Mouse (Mus musculus) limb, embryonic 14.5 days (tissue): ENCODE measurements around the gene Sppl2a. TPM values are rescaled to one million over a fixed set of nuclear protein-coding genes. Genes with fewer than 3 reads are reported as not detected.

Experiments used
- ATAC-seq: fragments of 200-750 bp; cut with Nextera tagmentation; 2 replicates; pipeline ENCODE4 v1.8.0; 2017; ENCODE audit warnings: low read depth, moderate number of reproducible peaks, moderate TSS enrichment; ENCODE audit not compliant: low FRiP score
- DNase-seq: peaks from one replicate; pipeline ENCODE4 v3.0.0-alpha.2; 2015; ENCODE audit warnings: low spot score
- H3K27ac ChIP-seq: fragments of 300-500 bp; sonication (generic); replicated peaks from 2 replicates; pipeline ENCODE4 v1.5.1; 2014; ENCODE audit warnings: low read depth, mild to moderate bottlenecking, low read length, moderate library complexity, mixed read lengths
- H3K27me3 ChIP-seq: fragments of 300-500 bp; sonication (generic); 2 replicates; pipeline ENCODE4 v1.6.1; 2014; ENCODE audit warnings: low read length, mixed read lengths; ENCODE audit not compliant: control insufficient read depth, insufficient read depth
- H3K36me3 ChIP-seq: fragments of 300-500 bp; sonication (generic); 2 replicates; pipeline ENCODE4 v1.6.1; 2014; ENCODE audit warnings: mild to moderate bottlenecking, low read length, moderate library complexity, mixed read lengths; ENCODE audit not compliant: control insufficient read depth, insufficient read depth
- H3K4me1 ChIP-seq: fragments of 300-500 bp; sonication (generic); 2 replicates; pipeline ENCODE4 v1.6.1; 2014; ENCODE audit warnings: antibody characterized with exemption, low read length, mixed read lengths; ENCODE audit not compliant: control insufficient read depth, insufficient read depth
- H3K4me2 ChIP-seq: fragments of 300-500 bp; sonication (generic); replicated peaks from 2 replicates; pipeline ENCODE4 v1.6.1; 2014; ENCODE audit warnings: low read depth, mild to moderate bottlenecking, low read length, moderate library complexity; ENCODE audit not compliant: severe bottlenecking
- H3K4me3 ChIP-seq: fragments of 300-500 bp; sonication (generic); replicated peaks from 2 replicates; pipeline ENCODE4 v1.5.1; 2014; ENCODE audit warnings: low read length
- H3K9ac ChIP-seq: fragments of 300-500 bp; sonication (generic); 2 replicates; pipeline ENCODE4 v1.6.1; 2014; ENCODE audit warnings: mild to moderate bottlenecking, low read depth, low read length, moderate library complexity; ENCODE audit not compliant: severe bottlenecking
- H3K9me3 ChIP-seq: fragments of 300-500 bp; sonication (generic); 2 replicates; pipeline ENCODE4 v1.6.1; 2016; ENCODE audit warnings: low read length; ENCODE audit not compliant: control insufficient read depth
- POLR2A ChIP-seq: fragments of 200-500 bp; IDR thresholded peaks from 2 replicates; pipeline ENCODE4 v1.8.0; 2012; ENCODE audit warnings: inconsistent platforms, mild to moderate bottlenecking, moderate library complexity, borderline replicate concordance; ENCODE audit not compliant: insufficient read depth, insufficient read length; ENCODE audit errors: extremely low read depth
- WGBS: fragments of 180-500 bp; shearing (Covaris S2); extraction: QIAGEN DNeasy Blood & Tissue Kit; methylation state at CpG from one replicate; pipeline ENCODE4 v1.1.7; 2014; 5-methylcytosine and 5-hydroxymethylcytosine counted together
- polyA plus RNA-seq, 2 experiments: library from polyadenylated mRNA; depleted of rRNA in 1 of 2; stranded (reverse) in 1 of 2; unstranded in 1 of 2; fragments of >200 nt; fragmentation: Nextera tagmentation in 1 of 2; extraction: Ambion mirVana in 1 of 2; gene quantifications; 2 replicates each; pipeline versions ENCODE4 v1.2.1 to v1.2.3; 2012 to 2014

The Sppl2a gene
- 35.9 and 42.1 TPM in 2 replicates for polyA plus RNA-seq (2012; rRNA removed)
- 63.3 and 65.4 TPM in 2 replicates for polyA plus RNA-seq (2014; fragmentation: Nextera tagmentation; extraction: Ambion mirVana)

GRCm38 (mm10) chr2:126932897-126933641 is at the start of gene Sppl2a:
Gene Sppl2a, minus strand, starts transcription at chr2:126933235.
- peak; percentile 95 for DNase-seq
- Histone ChIP-seq H3K4me2 (peak within 1 kb of the TSS; percentile 66), H3K9ac (peak within 1 kb of the TSS; percentile 87), H3K27ac (peak within 1 kb of the TSS; percentile 99), H3K36me3 (no peaks in the 10 kb centered on the region), H3K9me3 (no peaks in the 10 kb centered on the region), H3K4me1 (peaks cover 6% of the 10 kb centered on the region; the same call in 1 of the 2 replicates), H3K27me3 (no peaks in the 10 kb centered on the region), H3K4me3 (peak within 1 kb of the TSS; percentile 60)
- peak; percentile 81; the same call in 1 of the 2 replicates for TF ChIP-seq POLR2A
- peak; percentile 99 for ATAC-seq
- WGBS = under 1% methylated on average over 18 of the region's 35 CpGs

DNA sequence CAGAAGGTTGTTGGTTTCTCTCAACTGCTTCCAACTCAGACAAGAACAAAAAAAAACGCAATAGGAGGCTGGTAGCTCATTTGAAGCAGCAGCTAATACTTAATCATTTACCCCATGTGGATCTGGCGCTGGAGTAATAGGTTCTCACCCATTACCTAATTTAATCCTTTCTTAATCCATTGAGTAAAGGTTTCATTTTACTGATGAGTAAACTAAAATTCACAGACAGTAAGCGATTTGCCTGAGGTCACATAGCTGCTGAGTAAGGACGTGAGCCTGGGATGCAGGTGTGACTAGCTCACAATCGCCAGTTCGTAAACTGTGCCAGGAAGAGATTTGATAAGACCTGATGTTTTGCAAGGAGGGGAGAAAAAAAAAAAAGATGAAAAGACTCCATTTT is 44.4 kb upstream of the Sppl2a start:
- Histone ChIP-seq H3K9ac (no peak overlapping the region), H3K4me1 (no peaks in the 10 kb centered on the region), H3K9me3 (no peaks in the 10 kb centered on the region), H3K27ac (no peak overlapping the region), H3K27me3 (no peaks in the 10 kb centered on the region), H3K4me2 (no peak overlapping the region), H3K4me3 (no peak overlapping the region), H3K36me3 (no peaks in the 10 kb centered on the region)
- 51% methylated on average over 6 of the region's 6 CpGs for WGBS
- no peak for TF ChIP-seq POLR2A
- no peak for DNase-seq
- no peak for ATAC-seq

GRCm38 (mm10) chr2:126961696-126962095 is 28.7 kb upstream of the Sppl2a start:
- DNase-seq = no peak
- Histone ChIP-seq H3K4me3 (no peak overlapping the region), H3K36me3 (no peaks in the 10 kb centered on the region), H3K4me1 (no peaks in the 10 kb centered on the region), H3K27me3 (no peaks in the 10 kb centered on the region), H3K9ac (no peak overlapping the region), H3K4me2 (no peak overlapping the region), H3K27ac (no peak overlapping the region), H3K9me3 (no peaks in the 10 kb centered on the region)
- 84% methylated on average over 2 of the region's 2 CpGs for WGBS
- ATAC-seq = no peak
- no peak for TF ChIP-seq POLR2A

GRCm38 (mm10) chr2:126955671-126956070 is 22.6 kb upstream of the Sppl2a start:
- H3K27ac ChIP-seq = no peak overlapping the region
- H3K4me3 ChIP-seq = no peak overlapping the region
- no peaks in the 10 kb centered on the region for H3K36me3 ChIP-seq
- 31% methylated on average over 7 of the region's 7 CpGs for WGBS
- no peak for TF ChIP-seq POLR2A
- no peaks in the 10 kb centered on the region for H3K27me3 ChIP-seq
- H3K9ac ChIP-seq = no peak overlapping the region
- no peaks in the 10 kb centered on the region for H3K9me3 ChIP-seq
- ATAC-seq = no peak
- no peak overlapping the region for H3K4me2 ChIP-seq
- DNase-seq = no peak
- no peaks in the 10 kb centered on the region for H3K4me1 ChIP-seq

DNA sequence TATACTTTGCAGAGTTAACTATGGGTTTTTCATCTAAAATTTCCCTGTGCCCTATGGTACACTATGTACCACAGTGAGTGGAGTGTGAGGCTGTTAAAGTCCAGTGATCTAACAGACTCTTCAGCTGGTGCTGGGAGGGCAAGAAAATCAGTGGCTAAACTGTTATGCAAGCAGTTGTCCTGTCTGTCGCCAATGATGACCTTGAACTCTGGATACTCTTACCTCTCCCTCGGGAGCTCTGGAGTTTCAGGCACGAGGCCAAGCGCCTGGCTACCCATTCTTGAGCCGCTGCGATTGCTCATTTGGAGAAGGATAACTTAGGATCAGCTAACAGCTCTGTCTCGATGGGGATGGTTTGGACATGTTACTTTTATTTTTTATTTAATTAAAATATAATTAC is 18.1 kb upstream of the Sppl2a start:
- no peak for TF ChIP-seq POLR2A
- no peaks in the 10 kb centered on the region for H3K36me3 ChIP-seq
- DNase-seq (no peak), ATAC-seq (no peak)
- WGBS = 80% methylated on average over 7 of the region's 7 CpGs
- H3K4me3 ChIP-seq = no peak overlapping the region
- no peaks in the 10 kb centered on the region for H3K9me3 ChIP-seq
- H3K4me2 ChIP-seq = no peak overlapping the region
- H3K27ac ChIP-seq = no peak overlapping the region
- no peaks in the 10 kb centered on the region for H3K27me3 ChIP-seq
- H3K9ac ChIP-seq = no peak overlapping the region
- H3K4me1 ChIP-seq = no peaks in the 10 kb centered on the region
